Mouse (Mus musculus) olfactory bulb, adult 2 months (tissue): ENCODE measurements at regions not wholly inside any gene's neighbourhood (a gene's known extent, or its start where the extent isn't known, plus 50 kb on each side); places are given as distances from the start of the nearest gene placed in this dataset.
A peak's percentile ranks its signal among the peaks of the same experiment; 100 is the strongest.

Source experiments
- H3K27ac ChIP-seq: fragments of 200-500 bp; 2 replicates; pipeline ENCODE4 v1.5.1; 2012; ENCODE audit warnings: low read depth, low read length; ENCODE audit not compliant: insufficient read depth
- H3K4me1 ChIP-seq: fragments of 200-500 bp; 2 replicates; pipeline ENCODE4 v1.6.1; 2012; ENCODE audit warnings: low read length; ENCODE audit not compliant: control insufficient read depth, insufficient read depth
- H3K4me3 ChIP-seq: fragments of 200-500 bp; 2 replicates; pipeline ENCODE4 v1.5.1; 2012; ENCODE audit warnings: mild to moderate bottlenecking, low read depth, low read length, moderate library complexity; ENCODE audit not compliant: insufficient read depth
- CTCF ChIP-seq: fragments of 200-500 bp; IDR thresholded peaks from 2 replicates; pipeline ENCODE4 v1.5.1; 2012; ENCODE audit warnings: low read depth, mild to moderate bottlenecking, low read length, moderate library complexity; ENCODE audit not compliant: insufficient read depth
- POLR2A ChIP-seq: fragments of 200-500 bp; IDR thresholded peaks from 2 replicates; pipeline ENCODE4 v1.6.1; 2012; ENCODE audit warnings: mild to moderate bottlenecking, low read depth, low read length, moderate library complexity; ENCODE audit not compliant: insufficient read depth
- WGBS: fragments of 180-500 bp; shearing (Covaris S2); methylation state at CpG from one replicate; pipeline ENCODE4 v1.1.7; 2018; 5-methylcytosine and 5-hydroxymethylcytosine counted together

GRCm38 (mm10) chr6:31222024-31222579 lies 176.4 kb upstream of the Mkln1 start:
- H3K4me3 ChIP-seq: no peak overlapping the region
- H3K27ac ChIP-seq: 0 out of 2 replicates have a peak overlapping the region, but pooled peaks have one; percentile 78
- TF ChIP-seq POLR2A (no peak), CTCF (no peak)
- 0 out of 2 replicates have a peak, but pooled peaks cover 8% of the 10 kb centered on the region for H3K4me1 ChIP-seq
- WGBS: 57% methylated on average over 6 of the region's 6 CpGs

DNA sequence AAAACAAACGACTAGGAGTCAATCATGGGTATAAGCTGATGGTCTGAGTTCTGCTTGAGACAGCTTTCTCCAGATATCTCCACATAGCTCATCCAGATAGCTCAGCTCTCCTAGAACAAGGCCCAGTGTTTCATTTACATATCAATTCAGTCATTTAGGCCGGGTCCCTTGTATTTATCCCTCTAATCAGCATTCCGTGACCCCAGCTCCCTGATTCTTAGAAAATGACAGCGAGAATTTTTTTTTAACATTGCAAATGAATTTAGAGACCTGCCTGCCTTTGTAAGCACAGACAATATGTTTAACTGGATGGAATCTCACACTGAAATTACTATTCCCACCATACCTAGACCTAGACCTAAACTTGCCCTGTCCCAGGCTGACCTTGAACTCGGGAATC lies 171.1 kb upstream of the Mkln1 start:
- H3K4me3 ChIP-seq: no peak overlapping the region
- no peak for TF ChIP-seq POLR2A
- TF ChIP-seq CTCF: no peak
- no peaks in the 10 kb centered on the region for H3K4me1 ChIP-seq
- H3K27ac ChIP-seq: no peak overlapping the region
- 70% methylated on average over 5 of the region's 5 CpGs for WGBS

DNA sequence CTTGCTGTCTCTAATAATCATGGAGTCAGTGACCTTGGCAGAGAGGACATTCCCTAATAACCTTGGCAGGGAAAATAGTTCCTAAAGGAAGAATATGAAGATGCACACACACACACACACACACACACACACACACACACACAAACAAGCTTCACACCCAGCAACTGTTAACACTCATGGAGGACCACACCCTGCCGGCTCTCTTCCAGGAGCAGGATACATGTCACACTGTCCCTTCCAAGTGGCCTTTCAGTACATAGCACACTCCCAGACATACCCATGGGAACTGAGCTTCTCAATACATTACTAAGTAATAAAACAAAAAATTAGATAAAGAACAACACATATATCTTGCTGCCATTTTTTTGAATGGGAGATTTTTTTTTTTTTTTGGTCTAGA lies 170.5 kb upstream of the Mkln1 start:
- Histone ChIP-seq H3K27ac (no peak overlapping the region), H3K4me1 (no peaks in the 10 kb centered on the region), H3K4me3 (no peak overlapping the region)
- TF ChIP-seq POLR2A (no peak), CTCF (no peak)
- 91% methylated on average over 1 of the region's 1 CpGs for WGBS

DNA sequence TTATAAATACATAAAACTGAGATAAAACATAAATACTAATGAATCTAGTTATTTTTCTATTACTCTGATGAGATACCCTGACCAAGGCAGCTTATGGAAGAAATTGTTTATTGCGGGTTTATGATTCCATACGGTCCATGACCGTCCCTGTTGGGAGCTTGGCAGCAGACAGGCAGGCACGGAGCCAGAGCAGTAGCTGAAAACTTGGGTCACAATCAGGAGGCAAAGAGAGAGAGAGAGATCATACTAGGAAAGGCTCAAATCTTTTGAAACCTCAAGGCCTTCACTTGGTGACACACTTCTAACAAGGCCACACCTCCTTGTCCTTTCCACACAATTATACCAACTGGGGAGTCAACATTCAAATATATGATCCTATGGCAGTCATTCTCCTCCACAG lies 166.7 kb upstream of the Mkln1 start:
- Histone ChIP-seq H3K4me3 (no peak overlapping the region), H3K27ac (no peak overlapping the region), H3K4me1 (peaks cover 6% of the 10 kb centered on the region; the same call in 1 of the 2 replicates)
- 81% methylated on average over 4 of the region's 4 CpGs for WGBS
- no peak for TF ChIP-seq CTCF
- no peak for TF ChIP-seq POLR2A

DNA sequence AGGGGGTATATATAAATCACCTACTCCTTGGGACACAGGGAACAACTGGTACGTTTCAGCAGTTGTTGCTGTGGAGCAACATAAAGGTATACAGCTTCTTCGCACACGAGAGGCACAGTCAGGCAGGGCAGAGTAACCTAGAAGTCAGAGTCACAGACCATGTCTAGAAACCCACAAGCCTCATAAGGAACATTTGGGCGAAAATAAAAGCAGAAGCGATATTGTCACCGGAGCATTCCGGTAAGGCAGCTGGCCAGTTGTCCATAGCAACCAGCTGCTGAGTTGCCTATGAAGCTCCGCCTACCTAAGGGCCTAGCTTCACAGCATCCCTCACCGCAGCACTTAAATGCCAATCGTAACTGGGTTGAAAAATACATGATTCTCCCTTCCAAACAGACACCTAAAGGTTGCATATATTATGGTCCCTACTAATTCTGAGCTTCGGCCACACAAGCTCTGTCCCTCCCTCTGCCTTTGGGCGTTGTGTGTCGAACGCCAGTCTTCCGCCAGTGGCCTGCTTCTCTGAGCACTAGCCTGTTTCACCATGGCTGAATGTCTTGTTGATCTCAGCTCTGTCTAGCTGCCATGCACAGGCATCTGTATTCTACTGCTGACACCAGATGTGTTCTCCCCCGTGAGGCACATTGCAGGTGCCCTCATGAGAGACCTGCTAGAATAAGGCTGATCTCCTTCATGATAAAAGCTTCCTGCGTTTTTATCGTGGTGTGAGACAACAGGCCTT lies 165.1 kb upstream of the Mkln1 start:
- TF ChIP-seq CTCF (no peak), POLR2A (no peak)
- Histone ChIP-seq H3K4me3 (no peak overlapping the region), H3K27ac (0 out of 2 replicates have a peak overlapping the region, but pooled peaks have one; percentile 1), H3K4me1 (peaks cover 6% of the 10 kb centered on the region; the same call in 1 of the 2 replicates)
- WGBS: 58% methylated on average over 18 of the region's 18 CpGs

DNA sequence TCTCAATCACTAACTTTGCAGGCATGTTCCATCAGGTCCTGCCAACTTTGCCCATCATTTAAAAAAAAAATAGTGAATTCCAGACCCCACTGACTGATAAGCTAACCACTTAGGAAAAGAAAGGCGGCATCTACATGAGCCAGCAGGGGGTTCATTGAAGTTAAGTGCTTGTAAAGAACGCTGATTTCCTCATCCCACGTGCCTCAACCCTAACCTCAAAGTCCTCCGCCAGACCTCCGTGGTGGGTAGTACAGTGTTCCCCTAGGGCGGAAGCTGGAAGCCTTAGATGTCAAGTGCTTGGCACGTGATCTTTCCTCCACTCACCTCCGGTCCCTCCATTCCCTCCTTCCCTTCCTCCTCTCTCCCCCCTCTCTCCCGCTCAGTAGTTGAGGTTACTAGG lies 158.5 kb upstream of the Mkln1 start:
- TF ChIP-seq CTCF: no peak
- no peak for TF ChIP-seq POLR2A
- Histone ChIP-seq H3K27ac (no peak overlapping the region), H3K4me3 (no peak overlapping the region), H3K4me1 (0 out of 2 replicates have a peak, but pooled peaks cover 3% of the 10 kb centered on the region)
- WGBS: 36% methylated on average over 9 of the region's 9 CpGs

GRCm38 (mm10) chr6:31250526-31250925 lies 148.0 kb upstream of the Mkln1 start:
- 85% methylated on average over 2 of the region's 2 CpGs for WGBS
- Histone ChIP-seq H3K4me3 (no peak overlapping the region), H3K27ac (no peak overlapping the region), H3K4me1 (peaks cover 3% of the 10 kb centered on the region; the same call in 1 of the 2 replicates)
- TF ChIP-seq CTCF: no peak
- no peak for TF ChIP-seq POLR2A

DNA sequence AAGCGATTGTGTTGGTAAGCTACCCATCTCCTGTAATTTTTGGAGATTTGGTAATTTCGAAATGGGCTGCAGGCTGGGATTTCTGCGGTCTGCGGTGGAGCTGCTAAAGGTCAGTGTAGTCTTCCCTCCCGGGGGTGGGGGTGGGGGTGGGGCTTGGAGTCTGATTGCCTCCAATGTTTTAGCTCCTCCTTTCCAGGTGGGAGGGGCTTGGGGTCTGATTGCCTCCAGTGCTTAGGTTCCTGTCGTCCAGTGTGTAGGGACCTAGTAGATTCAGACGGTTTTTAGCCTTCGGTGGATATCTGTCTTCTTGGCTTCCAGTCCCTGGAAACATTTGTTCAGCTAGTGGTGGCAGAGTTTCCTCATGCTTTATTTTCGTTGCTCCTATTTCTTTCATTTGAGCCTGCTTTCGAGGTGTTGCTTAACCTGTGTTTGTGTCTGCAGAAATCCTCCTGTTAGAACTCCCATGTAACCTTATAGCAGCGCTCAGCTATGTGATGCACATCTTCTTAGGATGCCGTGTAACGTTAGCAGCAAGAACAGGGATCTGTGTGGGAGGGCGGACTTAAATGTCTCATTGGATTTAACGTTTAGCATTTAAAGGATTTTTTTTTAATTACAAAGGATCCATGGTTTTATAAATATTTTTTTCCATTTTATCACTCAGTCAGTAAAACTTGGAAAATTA lies 145.1 kb upstream of the Mkln1 start:
- no peak overlapping the region for H3K4me3 ChIP-seq
- TF ChIP-seq POLR2A (no peak), CTCF (no peak)
- 15% methylated on average over 15 of the region's 15 CpGs for WGBS

DNA sequence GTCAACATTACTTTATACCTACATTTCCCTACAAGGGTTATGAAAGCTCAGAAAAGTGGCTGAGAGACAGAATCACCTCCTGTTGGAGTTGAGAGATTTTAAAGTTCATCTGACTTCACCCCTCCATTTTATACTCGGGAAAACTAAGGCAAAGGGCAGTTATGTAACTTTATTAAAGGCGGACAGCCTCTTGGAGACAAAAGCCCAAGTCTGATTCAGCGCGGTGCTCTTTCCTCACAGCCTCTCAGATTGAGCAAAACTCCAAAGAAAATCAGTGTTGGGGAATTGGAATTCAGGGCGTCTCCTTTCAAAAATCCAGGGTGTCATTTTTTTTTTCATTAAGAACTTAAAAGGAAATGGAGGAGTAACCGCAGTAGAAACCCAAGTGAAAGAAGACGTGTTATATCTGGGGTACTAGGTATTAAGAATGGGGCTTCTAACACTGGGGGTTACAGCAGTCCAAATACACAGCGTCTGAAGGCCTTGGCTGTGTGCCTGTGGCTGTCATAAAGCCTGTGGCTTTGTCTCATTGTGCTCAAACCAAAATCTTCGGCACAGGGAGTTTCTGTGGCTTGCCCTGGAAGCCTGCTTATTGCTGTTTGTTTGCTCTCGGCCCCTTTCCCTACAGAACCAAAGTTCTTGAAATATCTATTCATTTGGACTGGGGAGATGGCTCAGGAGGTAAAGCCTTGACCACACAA lies 137.7 kb upstream of the Mkln1 start:
- TF ChIP-seq CTCF: no peak
- H3K27ac ChIP-seq: no peak overlapping the region
- no peak overlapping the region for H3K4me3 ChIP-seq
- 58% methylated on average over 10 of the region's 10 CpGs for WGBS
- H3K4me1 ChIP-seq: 0 out of 2 replicates have a peak, but pooled peaks cover 2% of the 10 kb centered on the region

More for the DNA sequence above, 145.1 kb upstream of the Mkln1 start:
- Histone ChIP-seq H3K27ac (peak overlapping the region; percentile 78), H3K4me1 (peaks cover 3% of the 10 kb centered on the region; the same call in 1 of the 2 replicates)
